Mouse (Mus musculus) thymus, postnatal 25 days (tissue): ENCODE measurements around the gene R3hdml.
"Not testable (repeated sequence)": the region's sequence is repeated elsewhere in the genome, so short reads cannot be mapped to it uniquely, and the experiment has no call there.

Source experiments
- DNase-seq: peaks from one replicate; pipeline ENCODE4 v3.0.0; 2022

R3hdml gene

GRCm38 (mm10) chr2:163492018-163492417 is at the start of gene R3hdml:
R3hdml (plus strand) TSS chr2:163492318.
- no peak for DNase-seq

DNA sequence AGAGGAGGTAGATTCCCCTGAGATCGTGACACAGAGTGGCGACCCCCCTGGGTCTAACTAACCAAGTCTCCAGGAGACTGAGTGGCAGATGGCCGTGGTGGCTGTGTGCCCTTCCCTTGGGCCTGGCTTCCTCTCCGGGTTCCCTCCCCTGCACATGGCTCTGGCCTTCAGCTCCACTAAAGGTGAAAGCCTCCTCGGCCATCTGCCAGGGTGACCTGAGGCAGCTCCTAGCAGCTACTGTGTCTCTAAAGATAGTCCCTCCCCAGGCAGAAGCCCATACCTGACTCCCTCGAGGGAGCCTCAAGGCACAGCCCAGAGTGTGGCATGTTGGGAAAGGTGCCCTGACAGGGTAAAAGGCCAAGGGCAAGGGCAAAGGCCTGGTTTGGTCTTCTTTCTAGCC is 48.6 kb upstream of the R3hdml start:
- no peak for DNase-seq

DNA sequence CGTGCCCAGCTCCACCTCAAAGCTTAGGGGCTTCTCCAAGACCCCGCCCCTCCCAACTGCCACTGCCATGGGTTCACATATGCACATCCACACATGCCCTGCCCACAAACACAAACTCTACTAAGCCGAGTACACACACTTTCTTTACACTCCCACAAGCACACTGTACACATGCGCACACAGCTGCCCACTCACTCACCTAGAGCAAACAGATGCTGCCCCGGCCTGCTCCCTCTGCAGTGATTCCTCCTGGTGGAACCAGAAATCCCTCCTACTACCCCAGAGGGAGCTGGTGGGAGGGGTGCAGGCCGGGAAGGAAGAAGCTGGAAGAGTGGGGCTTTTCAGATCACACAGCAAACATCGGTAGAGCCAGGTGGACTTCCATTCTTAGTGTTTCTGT is 48.1 kb upstream of the R3hdml start:
- no peak for DNase-seq

DNA sequence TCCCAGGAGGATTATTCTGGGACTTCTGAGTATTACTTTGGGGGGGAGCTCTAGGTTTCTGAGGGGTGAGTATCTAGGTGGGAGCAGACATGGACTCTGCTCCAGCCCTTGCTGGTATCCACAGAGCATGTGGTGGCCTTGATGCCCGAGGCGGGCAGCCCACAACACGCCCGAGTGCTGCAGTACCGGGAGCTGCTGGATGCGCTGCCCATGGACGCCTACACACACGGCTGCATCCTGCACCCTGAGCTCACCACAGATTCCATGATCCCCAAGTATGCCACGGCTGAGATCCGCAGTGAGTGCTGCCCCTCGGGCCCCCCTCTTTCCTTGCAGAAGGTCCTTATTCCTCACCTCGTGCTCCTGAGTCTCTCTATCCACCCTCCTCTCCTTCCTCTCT is 44.7 kb upstream of the R3hdml start:
- DNase-seq = no peak

DNA sequence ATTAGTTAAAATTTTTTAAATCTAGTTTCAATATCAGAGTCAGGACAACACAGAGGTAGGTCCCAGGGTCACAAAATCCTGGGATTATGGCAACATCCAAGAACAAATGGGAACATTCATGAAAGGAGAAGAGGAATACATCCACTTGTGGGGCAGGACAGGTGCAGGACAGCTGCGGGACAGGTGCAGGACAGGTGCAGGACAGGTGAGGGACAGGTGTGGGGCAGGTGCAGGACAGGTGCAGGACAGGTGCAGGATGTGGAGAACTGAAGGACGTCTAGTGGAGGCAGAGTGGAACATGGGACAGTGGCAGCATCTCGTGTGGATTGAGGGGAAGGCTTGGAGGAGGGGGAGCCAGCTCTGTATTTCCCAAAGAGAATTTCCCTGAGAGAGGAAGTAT is 42.8 kb upstream of the R3hdml start:
- DNase-seq = no peak

DNA sequence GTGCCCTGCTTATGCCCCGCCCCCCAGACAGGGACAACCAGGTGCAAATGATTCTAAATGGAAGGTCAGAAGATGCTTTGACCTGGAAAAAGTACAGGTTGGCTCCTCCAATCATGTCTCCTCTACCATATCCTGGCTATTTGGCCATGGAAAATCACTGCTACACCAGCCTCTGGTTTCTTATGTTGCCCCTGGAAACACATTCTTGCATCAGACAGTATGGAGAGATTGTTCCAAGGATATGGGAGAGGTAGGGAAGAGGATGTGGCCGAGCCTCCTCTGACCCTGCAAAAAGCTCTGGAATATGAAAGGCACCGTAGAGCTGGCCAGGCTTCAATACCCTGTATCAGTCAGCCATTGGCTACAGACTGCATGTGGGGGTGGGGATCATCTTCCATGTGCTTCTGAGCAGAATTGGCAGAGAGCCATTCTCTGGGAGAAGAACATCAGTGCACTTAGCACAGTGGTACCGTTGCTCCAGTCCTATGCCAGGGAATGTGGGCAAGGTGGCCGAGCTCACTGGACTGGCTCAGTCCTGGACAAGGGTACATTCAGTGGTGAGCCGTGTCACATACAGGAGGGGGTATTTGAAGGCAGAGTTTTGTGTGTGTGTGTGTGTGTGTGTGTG is 41.3 kb upstream of the R3hdml start:
- no peak for DNase-seq

DNA sequence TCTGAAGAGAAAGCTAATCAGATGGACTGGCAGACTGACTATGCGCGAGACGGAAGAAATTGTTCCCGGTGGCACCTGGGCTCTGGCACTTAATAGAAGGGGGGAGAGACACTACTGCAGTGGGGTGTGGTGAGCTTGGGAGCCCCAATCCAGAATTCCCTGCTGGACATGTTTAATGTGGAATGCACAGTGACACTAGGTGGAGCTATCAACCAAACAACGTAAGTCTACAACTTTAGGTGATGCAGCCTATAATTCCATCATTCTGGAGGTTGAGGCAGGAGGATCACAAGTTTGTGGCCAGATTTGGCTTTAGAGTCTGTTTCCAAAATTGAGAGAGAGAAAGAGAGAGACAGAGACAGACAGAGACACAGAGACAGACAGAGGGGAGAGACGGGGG is 39.4 kb upstream of the R3hdml start:
- no peak for DNase-seq

GRCm38 (mm10) chr2:163453378-163453777 is 38.7 kb upstream of the R3hdml start:
- DNase-seq = no peak

- no peak for DNase-seq
Observed at GRCm38 (mm10) chr2:163458539-163459265, 33.4 kb upstream of the R3hdml start.

DNA sequence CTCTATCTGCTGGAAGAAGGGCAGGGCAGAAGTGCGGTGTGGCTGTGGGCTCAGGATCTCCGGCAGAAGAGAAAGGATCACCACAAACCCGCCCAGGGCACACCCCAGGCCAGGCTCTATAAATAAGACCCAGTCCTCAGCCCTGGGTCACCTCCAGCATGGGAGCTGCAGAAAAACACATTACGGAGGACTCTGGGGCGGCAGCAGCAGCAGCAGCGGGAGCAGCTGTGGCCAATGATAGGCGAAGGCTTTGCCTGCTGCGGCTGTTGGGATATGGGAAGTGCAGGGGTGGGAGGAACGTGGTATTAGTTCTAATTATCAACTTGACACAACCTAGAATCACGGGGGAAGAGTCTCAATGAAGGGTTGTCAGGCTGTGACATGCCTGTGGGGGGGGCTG is 32.7 kb upstream of the R3hdml start:
- no peak for DNase-seq

GRCm38 (mm10) chr2:163460622-163461021 is 31.5 kb upstream of the R3hdml start:
- no peak for DNase-seq

DNA sequence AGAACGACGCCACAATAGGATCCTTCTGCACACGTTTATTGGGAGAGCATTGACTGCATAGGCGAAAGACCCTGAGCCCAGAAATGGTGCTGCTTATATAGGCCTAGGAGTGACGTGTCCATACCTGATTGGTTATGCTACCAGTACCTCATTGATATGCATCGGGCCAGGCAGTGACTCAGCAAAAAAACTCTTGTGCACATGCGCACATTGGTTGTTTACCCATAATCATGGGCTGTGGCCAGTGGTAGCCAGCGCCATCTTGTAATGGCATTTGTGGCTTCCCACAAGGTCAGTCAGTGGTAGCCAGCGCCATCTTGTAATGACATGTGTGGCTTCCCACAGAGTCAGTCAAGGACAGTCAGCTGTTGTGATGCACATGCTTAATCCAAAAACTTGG is 30.8 kb upstream of the R3hdml start:
- not testable (repeated sequence) for DNase-seq

DNA sequence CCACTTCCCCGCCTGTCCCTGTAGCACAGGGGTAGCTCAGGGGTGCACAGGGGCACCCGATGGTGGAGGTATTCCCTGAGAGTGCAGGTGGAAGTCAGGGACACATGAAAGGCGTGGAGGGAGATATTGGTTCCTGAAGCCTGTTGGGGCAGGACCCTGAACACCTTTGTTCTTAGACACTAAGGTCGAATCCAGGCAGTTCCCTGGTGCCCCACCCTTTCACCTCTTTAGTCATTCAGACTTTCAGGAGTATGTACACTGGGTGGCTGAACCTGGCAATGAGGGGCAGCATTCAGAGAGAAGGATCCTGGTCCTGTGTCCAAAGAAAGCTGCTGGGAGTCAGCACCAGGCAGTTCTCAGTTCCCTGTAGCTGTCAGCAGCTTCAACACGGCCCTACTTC is 29.7 kb upstream of the R3hdml start:
- DNase-seq = no peak

DNA sequence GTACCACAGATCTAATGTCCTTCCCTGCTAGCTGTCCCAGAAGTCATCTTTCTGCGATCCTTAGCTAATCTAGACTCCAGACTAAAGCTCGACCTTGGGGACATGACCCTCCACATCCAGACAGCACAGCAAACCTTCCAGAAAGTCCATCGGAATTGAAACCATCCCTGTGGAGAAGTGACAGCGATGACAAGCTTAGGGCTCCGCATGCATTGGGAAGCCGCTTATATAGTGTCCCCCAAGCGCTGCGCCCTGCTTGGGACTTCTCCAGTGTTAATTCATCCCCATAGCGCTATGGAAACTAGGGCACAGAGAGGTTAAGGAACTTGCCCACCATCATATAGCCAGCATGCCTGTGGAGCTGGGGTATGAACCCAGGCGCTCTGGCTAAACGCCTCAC is 29.3 kb upstream of the R3hdml start:
- no peak for DNase-seq

GRCm38 (mm10) chr2:163463251-163463769 is 28.8 kb upstream of the R3hdml start:
- no peak for DNase-seq

DNA sequence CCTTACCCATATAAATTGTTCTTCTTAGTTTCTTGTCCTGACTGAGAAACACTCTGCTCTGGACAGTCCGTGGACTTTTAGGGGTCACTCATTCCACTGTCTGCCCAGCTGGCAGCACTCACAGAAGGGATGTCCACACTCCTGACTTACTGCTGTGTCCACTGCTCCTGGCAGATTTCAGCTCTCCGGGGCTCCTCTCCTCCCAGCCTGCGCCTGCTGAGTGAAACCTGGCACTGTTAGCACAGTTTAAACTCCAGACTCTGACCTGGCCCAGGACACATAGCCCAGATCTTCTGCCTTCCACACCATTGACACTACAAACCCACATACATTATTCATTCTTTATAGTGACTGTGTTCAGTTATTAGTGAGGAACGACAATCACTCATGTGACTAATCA is 28.1 kb upstream of the R3hdml start:
- DNase-seq = no peak

DNA sequence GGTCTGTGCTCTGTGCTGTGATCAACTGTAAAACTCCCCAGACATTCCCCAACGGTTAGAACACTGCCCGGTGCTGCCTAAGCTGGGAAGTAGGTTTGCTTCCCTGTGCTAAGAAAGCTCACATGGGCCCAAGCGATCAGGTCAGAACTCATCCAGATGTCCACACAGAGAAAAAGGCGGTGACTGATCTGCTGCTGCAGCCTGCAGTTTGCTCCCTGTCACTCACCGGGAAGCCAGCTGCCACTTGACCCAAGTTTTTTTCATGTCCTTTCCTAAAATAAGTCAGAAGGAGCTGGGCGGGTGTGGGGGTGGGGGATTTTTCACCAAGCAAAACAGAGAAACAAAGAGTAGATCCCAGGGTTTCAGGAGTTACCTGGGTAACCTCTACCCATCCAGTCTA is 27.6 kb upstream of the R3hdml start:
- no peak for DNase-seq

DNA sequence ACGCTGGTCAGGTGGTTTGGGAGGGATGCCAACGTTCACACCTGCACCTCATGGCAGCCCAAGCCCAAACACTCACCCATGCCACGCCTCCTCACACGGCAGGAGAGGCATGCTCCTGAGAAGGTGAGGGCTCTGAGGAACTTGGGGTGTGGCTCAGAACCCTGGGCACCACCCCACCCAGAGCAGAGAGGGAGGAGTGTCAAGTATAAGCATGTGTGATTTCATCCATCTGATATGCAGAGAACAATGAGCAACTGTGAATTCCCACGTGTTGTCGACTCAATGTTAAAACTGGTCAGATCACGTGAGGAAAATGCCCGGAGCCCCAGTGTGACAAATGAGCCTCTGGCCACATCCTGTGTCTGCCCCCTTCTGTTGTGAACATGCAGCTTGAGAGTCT is 25.3 kb upstream of the R3hdml start:
- DNase-seq = no peak

DNA sequence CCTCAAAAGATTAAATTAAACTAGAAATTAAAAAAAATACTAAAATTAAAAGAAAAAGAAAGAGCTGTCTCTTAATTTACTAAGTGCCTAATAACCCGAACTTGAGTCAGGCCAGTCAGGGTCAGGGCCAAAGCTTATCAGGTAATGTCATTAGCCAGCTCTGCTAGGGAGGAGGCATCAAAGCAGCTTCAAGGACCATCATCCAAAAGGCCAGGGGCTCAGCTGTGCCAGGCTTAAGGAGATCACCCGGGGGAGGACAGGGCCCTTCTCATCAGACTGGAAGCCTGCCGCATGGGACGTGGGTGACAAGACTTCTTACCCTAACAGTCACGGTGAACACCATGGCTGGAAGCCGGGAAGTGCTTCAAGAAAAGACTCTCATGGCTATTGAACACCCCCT is 24.5 kb upstream of the R3hdml start:
- DNase-seq = no peak

DNA sequence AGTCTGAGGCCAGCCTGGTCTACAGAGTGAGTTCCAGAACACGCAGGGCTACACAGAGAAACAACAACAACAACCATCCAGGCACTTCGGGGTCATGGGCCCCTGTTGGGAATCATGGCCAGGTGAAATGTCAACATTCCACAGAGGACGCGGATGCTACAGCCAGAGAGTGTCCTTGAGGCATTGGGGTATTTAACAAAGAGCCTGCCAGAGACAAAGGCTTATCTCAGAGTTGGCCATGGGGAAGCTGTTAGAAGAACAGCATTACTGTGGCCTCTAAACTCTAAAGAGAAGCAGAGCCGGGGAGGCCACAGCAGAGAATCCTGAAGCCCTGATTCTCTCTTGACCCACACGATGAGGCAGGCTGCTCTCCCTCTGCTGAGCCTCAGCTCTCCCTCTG is 23.3 kb upstream of the R3hdml start:
- DNase-seq = no peak

- no peak for DNase-seq
Observed at GRCm38 (mm10) chr2:163469711-163470110, 22.4 kb upstream of the R3hdml start.

GRCm38 (mm10) chr2:163471136-163471535 is 21.0 kb upstream of the R3hdml start:
- no peak for DNase-seq

- DNase-seq = no peak
Observed at GRCm38 (mm10) chr2:163471710-163472465, 20.2 kb upstream of the R3hdml start.

GRCm38 (mm10) chr2:163472466-163472851 is 19.7 kb upstream of the R3hdml start, which contains the start of gene Fitm2:
Fitm2 (minus strand) TSS chr2:163472629.
- peak; percentile 97 for DNase-seq
